Mouse (Mus musculus): ENCODE data around the gene Fam160a1.

DNA sequence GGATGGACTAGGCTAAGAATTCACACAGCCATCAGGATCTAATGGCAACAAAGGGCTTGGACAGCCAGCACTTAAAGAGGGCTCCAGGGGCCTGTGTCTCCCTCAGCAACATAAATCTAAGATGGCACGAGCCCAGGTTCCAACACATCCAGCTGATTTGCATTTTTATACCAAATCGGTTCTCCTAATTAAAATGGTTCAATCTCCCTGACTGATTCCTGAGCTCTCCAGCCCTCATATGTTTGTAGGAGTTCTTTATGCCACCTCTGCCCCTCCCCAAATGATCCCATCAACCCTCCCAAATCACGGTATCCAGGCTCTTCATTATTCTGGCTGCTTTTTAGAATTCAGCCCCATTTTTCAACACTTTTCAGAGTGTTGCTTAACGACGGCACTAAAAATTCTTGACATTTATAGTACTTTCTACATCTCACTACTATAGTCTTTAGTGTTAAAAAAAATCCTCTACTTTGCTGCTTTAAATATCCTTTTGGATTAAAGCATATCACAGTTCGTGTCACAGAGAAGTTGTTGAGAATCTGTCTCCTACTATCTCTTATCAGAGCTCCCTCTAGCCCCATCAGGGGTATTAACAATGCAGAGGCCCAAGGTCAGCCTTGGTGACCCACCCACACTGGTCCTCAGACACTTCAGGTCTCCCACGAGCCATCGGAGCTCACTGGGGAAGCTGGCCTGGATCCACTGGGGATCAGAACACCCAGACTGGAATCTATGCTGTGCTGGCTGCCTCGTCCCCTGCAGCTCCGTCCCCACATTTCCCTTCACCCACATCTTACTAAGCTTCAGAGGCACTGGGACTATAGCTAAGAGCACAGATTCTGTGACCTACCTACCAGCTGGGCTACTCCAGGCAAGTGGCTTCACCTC is 154.9 kb downstream of the Fam160a1 start:
- TF ChIP-seq CTCF (IDR thresholded peaks at IDR 0.05; ENCODE audit: control insufficient read depth, insufficient read depth, insufficient read length), result no peak
- no peak for TF ChIP-seq MAX (IDR thresholded peaks at IDR 0.05)
- no peak for TF ChIP-seq MYOG (IDR thresholded peaks at IDR 0.05; ENCODE audit: control insufficient read depth, extremely low read depth, insufficient read length)

Data from C2C12 (cell line).